Mouse (Mus musculus) lung, embryonic 16.5 days (tissue): Measurements from ENCODE around the gene Megf8. TPM values are rescaled to one million over a fixed set of nuclear protein-coding genes. Genes with fewer than 3 reads are reported as not detected.
A peak's percentile ranks its signal among the peaks of the same experiment; 100 is the strongest.

Source experiments
- ATAC-seq: fragments of 200-750 bp; cut with Nextera tagmentation; 2 replicates; pipeline ENCODE4 v1.8.0; 2017; ENCODE audit warnings: low read depth, mild to moderate bottlenecking, moderate library complexity
- H3K27ac ChIP-seq: fragments of 300-500 bp; sonication (generic); 2 replicates; pipeline ENCODE4 v1.5.1; 2014; ENCODE audit warnings: mild to moderate bottlenecking, control low read depth, low read length
- H3K27me3 ChIP-seq: fragments of 300-500 bp; sonication (generic); 2 replicates; pipeline ENCODE4 v1.6.1; 2014; ENCODE audit warnings: low read depth, low read length, mixed read lengths; ENCODE audit not compliant: control insufficient read depth, insufficient read depth
- H3K36me3 ChIP-seq: fragments of 300-500 bp; sonication (generic); 2 replicates; pipeline ENCODE4 v1.6.1; 2014; ENCODE audit warnings: low read length; ENCODE audit not compliant: control insufficient read depth, insufficient read depth
- H3K4me1 ChIP-seq: fragments of 300-500 bp; sonication (generic); replicated peaks from 2 replicates; pipeline ENCODE4 v1.6.1; 2014; ENCODE audit warnings: low read length, mixed read lengths; ENCODE audit not compliant: control insufficient read depth, insufficient read depth
- H3K4me2 ChIP-seq: fragments of 300-500 bp; sonication (generic); 2 replicates; pipeline ENCODE4 v1.6.1; 2014; ENCODE audit warnings: low read depth, low read length, control low read depth
- H3K4me3 ChIP-seq: fragments of 300-500 bp; sonication (generic); 2 replicates; pipeline ENCODE4 v1.5.1; 2014; ENCODE audit warnings: mild to moderate bottlenecking, low read length, control low read depth
- H3K9ac ChIP-seq: fragments of 300-500 bp; sonication (generic); 2 replicates; pipeline ENCODE4 v1.6.1; 2014; ENCODE audit warnings: low read length, control low read depth
- H3K9me3 ChIP-seq: fragments of 300-500 bp; sonication (generic); 2 replicates; pipeline ENCODE4 v1.6.1; 2016; ENCODE audit warnings: low read length; ENCODE audit not compliant: control insufficient read depth
- WGBS: fragments of 180-500 bp; shearing (Covaris S2); extraction: QIAGEN DNeasy Blood & Tissue Kit; methylation state at CpG from one replicate; pipeline ENCODE4 v1.1.7; 2014; 5-methylcytosine and 5-hydroxymethylcytosine counted together
- polyA plus RNA-seq: library from polyadenylated mRNA; unstranded; fragments of >200 nt; fragmentation: Nextera tagmentation; extraction: Ambion mirVana; gene quantifications from 2 replicates; pipeline ENCODE4 v1.2.1, GENCODE M21; 2015

The Megf8 gene
- polyA plus RNA-seq, 1 experiment from 2014 or later = 12.1 TPM

GRCm38 (mm10) chr7:25382541-25382940 lies 65.6 kb downstream of the Megf8 start:
- Histone ChIP-seq H3K27me3 (no peaks in the 10 kb centered on the region), H3K9ac (no peak overlapping the region), H3K27ac (no peak overlapping the region), H3K9me3 (no peaks in the 10 kb centered on the region), H3K4me1 (peaks cover 28% of the 10 kb centered on the region), H3K36me3 (peaks cover 11% of the 10 kb centered on the region), H3K4me3 (no peak overlapping the region), H3K4me2 (no peak overlapping the region)
- ATAC-seq = no peak

- WGBS = 91% methylated on average over 7 of the region's 7 CpGs
- Histone ChIP-seq H3K4me3 (no peak overlapping the region), H3K27me3 (no peaks in the 10 kb centered on the region), H3K9ac (no peak overlapping the region), H3K36me3 (peaks cover 17% of the 10 kb centered on the region), H3K27ac (no peak overlapping the region), H3K9me3 (no peaks in the 10 kb centered on the region), H3K4me2 (no peak overlapping the region), H3K4me1 (peaks cover 28% of the 10 kb centered on the region)
- no peak for ATAC-seq
These were observed 66.4 kb downstream of the Megf8 start for GRCm38 (mm10) chr7:25383385-25383784.

- no peak overlapping the region for H3K9ac ChIP-seq
- no peak overlapping the region for H3K4me2 ChIP-seq
- H3K36me3 ChIP-seq = peaks cover 17% of the 10 kb centered on the region
- no peak for ATAC-seq
- 80% methylated on average over 4 of the region's 4 CpGs for WGBS
- no peak overlapping the region for H3K4me3 ChIP-seq
- no peak overlapping the region for H3K27ac ChIP-seq
- H3K9me3 ChIP-seq = no peaks in the 10 kb centered on the region
- H3K4me1 ChIP-seq = peaks cover 28% of the 10 kb centered on the region
- H3K27me3 ChIP-seq = no peaks in the 10 kb centered on the region
These were observed 66.9 kb downstream of the Megf8 start for GRCm38 (mm10) chr7:25383891-25384290.

GRCm38 (mm10) chr7:25384318-25384717 lies 67.4 kb downstream of the Megf8 start:
- Histone ChIP-seq H3K4me3 (no peak overlapping the region), H3K9me3 (no peaks in the 10 kb centered on the region), H3K27ac (no peak overlapping the region), H3K27me3 (no peaks in the 10 kb centered on the region), H3K9ac (no peak overlapping the region), H3K36me3 (peaks cover 17% of the 10 kb centered on the region), H3K4me1 (peaks cover 25% of the 10 kb centered on the region), H3K4me2 (no peak overlapping the region)
- WGBS = 87% methylated on average over 13 of the region's 13 CpGs
- ATAC-seq = no peak

GRCm38 (mm10) chr7:25384818-25385217 lies 67.9 kb downstream of the Megf8 start:
- no peaks in the 10 kb centered on the region for H3K9me3 ChIP-seq
- peaks cover 17% of the 10 kb centered on the region for H3K36me3 ChIP-seq
- H3K4me3 ChIP-seq = no peak overlapping the region
- no peak for ATAC-seq
- WGBS = 90% methylated on average over 9 of the region's 9 CpGs
- peaks cover 29% of the 10 kb centered on the region for H3K4me1 ChIP-seq
- no peak overlapping the region for H3K9ac ChIP-seq
- H3K27me3 ChIP-seq = no peaks in the 10 kb centered on the region
- H3K4me2 ChIP-seq = no peak overlapping the region
- H3K27ac ChIP-seq = no peak overlapping the region

- H3K9me3 ChIP-seq = no peaks in the 10 kb centered on the region
- H3K27ac ChIP-seq = peak overlapping the region; percentile 84; the same call in 1 of the 2 replicates
- H3K4me3 ChIP-seq = no peak overlapping the region
- WGBS = 87% methylated on average over 12 of the region's 12 CpGs
- no peak for ATAC-seq
- no peak overlapping the region for H3K4me2 ChIP-seq
- no peaks in the 10 kb centered on the region for H3K27me3 ChIP-seq
- peaks cover 17% of the 10 kb centered on the region for H3K36me3 ChIP-seq
- H3K9ac ChIP-seq = 0 out of 2 replicates have a peak overlapping the region, but pooled peaks have one; percentile 54
- H3K4me1 ChIP-seq = peaks cover 32% of the 10 kb centered on the region
These were observed 68.3 kb downstream of the Megf8 start for GRCm38 (mm10) chr7:25385259-25385658.

GRCm38 (mm10) chr7:25385850-25386555 lies 69.0 kb downstream of the Megf8 start:
- peak; percentile 74 for ATAC-seq
- H3K4me2 ChIP-seq = 0 out of 2 replicates have a peak overlapping the region, but pooled peaks have one; percentile 24
- peaks cover 17% of the 10 kb centered on the region for H3K36me3 ChIP-seq
- peak overlapping the region; percentile 54 for H3K9ac ChIP-seq
- H3K27ac ChIP-seq = peak overlapping the region; percentile 84
- H3K4me1 ChIP-seq = peaks cover 32% of the 10 kb centered on the region
- WGBS = 50% methylated on average over 12 of the region's 12 CpGs
- H3K9me3 ChIP-seq = no peaks in the 10 kb centered on the region
- no peaks in the 10 kb centered on the region for H3K27me3 ChIP-seq
- no peak overlapping the region for H3K4me3 ChIP-seq

GRCm38 (mm10) chr7:25387811-25388440 lies 71.0 kb downstream of the Megf8 start:
- Histone ChIP-seq H3K36me3 (peaks cover 9% of the 10 kb centered on the region), H3K4me3 (no peak overlapping the region), H3K4me2 (no peak overlapping the region), H3K27me3 (no peaks in the 10 kb centered on the region), H3K9me3 (no peaks in the 10 kb centered on the region), H3K9ac (no peak overlapping the region), H3K4me1 (peaks cover 36% of the 10 kb centered on the region), H3K27ac (no peak overlapping the region)
- WGBS = 94% methylated on average over 18 of the region's 18 CpGs
- no peak for ATAC-seq

GRCm38 (mm10) chr7:25388916-25389315 lies 72.0 kb downstream of the Megf8 start:
- WGBS = 68% methylated on average over 7 of the region's 7 CpGs
- ATAC-seq = no peak

More at GRCm38 (mm10) chr7:25388916-25389315, 72.0 kb downstream of the Megf8 start:
- Histone ChIP-seq H3K36me3 (peaks cover 8% of the 10 kb centered on the region), H3K27me3 (no peaks in the 10 kb centered on the region), H3K4me2 (no peak overlapping the region), H3K9ac (no peak overlapping the region), H3K9me3 (no peaks in the 10 kb centered on the region), H3K27ac (no peak overlapping the region), H3K4me3 (no peak overlapping the region), H3K4me1 (peaks cover 37% of the 10 kb centered on the region)
